Mouse (Mus musculus) C2C12 (cell line): ENCODE measurements around the gene Bbs12.

ENCODE experiments used
- CEBPB ChIP-seq: IDR thresholded peaks from one replicate; pipeline ENCODE4 v1.6.1; 2011; ENCODE audit warnings: low read depth, mild to moderate bottlenecking, control low read depth, moderate library complexity
- CTCF ChIP-seq: IDR thresholded peaks from one replicate; pipeline ENCODE4 v1.5.1; 2011; ENCODE audit not compliant: control insufficient read depth, insufficient read depth, insufficient read length
- FOSL1 ChIP-seq: IDR thresholded peaks from one replicate; pipeline ENCODE4 v1.8.0; 2011; ENCODE audit warnings: mild to moderate bottlenecking, low read length; ENCODE audit not compliant: poor library complexity, insufficient read depth, severe bottlenecking
- MYOG ChIP-seq: IDR thresholded peaks from one replicate; pipeline ENCODE4 v1.6.1; 2011; ENCODE audit not compliant: control insufficient read depth, insufficient read length; ENCODE audit errors: extremely low read depth
- USF1 ChIP-seq: IDR thresholded peaks from one replicate; pipeline ENCODE4 v1.6.1; 2011; ENCODE audit warnings: low read depth, mild to moderate bottlenecking, control low read depth, moderate library complexity

- TF ChIP-seq FOSL1 (no peak), CTCF (no peak), USF1 (no peak), CEBPB (no peak), MYOG (no peak)
These were observed 17.6 kb downstream of the Bbs12 start for GRCm38 (mm10) chr3:37329963-37330362.
